Mouse (Mus musculus) natural killer cell, adult 2 months (primary cell): ENCODE data around the gene Amy2a2.
"Not testable (repeated sequence)": the region's sequence is repeated elsewhere in the genome, so short reads cannot be mapped to it uniquely, and the experiment has no call there.

ENCODE experiments used
- DNase-seq, 2 experiments: peaks; one replicate each; pipeline ENCODE4 v3.0.0; 2022; ENCODE audit warnings: low spot score in 2 of 2

Gene Amy2a2

GRCm38 (mm10) chr3:113356558-113356957, at the start of gene Amy2a2:
Amy2a2 (minus strand) TSS chr3:113356658.
- not testable (repeated sequence) for DNase-seq

- DNase-seq: not testable (repeated sequence)
These were observed 11.0 kb downstream of the Amy2a2 start for GRCm38 (mm10) chr3:113345484-113345883.

GRCm38 (mm10) chr3:113323952-113324351, 32.5 kb downstream of the Amy2a2 start, which contains the start of gene Amy2a3:
Amy2a3 (minus strand) TSS chr3:113324052.
- not testable (repeated sequence) for DNase-seq

- not testable (repeated sequence) for DNase-seq
These were observed 43.5 kb downstream of the Amy2a2 start for GRCm38 (mm10) chr3:113312937-113313336.
